Mouse (Mus musculus) kidney, postnatal 10 days (tissue): ENCODE results near the gene Arhgap9.
A peak's percentile ranks its signal among the peaks of the same experiment; 100 is the strongest.

Experiments
- DNase-seq: peaks from one replicate; pipeline ENCODE4 v3.0.0; 2021; ENCODE audit warnings: mixed read lengths

Arhgap9 gene

DNA sequence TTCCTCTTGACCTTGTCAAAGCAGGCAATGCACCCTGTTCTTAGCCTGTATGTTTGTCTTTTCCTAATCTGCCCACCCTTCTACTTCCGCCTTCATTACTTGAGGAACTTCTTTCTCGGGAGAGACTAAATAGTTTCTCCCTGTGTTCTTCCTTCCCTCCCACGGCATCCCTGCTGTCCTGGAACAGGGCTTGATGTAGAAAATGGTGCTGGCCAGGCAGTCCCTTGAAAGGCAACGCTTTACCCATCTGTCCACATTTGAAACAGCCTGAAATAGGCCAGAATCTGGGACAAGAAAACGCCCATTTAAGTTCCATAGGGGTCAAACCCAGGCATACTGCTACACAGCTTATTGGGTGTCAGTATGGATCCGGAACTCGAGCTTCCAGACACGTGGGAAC, 28.0 kb downstream of the Arhgap9 start:
- DNase-seq = no peak

DNA sequence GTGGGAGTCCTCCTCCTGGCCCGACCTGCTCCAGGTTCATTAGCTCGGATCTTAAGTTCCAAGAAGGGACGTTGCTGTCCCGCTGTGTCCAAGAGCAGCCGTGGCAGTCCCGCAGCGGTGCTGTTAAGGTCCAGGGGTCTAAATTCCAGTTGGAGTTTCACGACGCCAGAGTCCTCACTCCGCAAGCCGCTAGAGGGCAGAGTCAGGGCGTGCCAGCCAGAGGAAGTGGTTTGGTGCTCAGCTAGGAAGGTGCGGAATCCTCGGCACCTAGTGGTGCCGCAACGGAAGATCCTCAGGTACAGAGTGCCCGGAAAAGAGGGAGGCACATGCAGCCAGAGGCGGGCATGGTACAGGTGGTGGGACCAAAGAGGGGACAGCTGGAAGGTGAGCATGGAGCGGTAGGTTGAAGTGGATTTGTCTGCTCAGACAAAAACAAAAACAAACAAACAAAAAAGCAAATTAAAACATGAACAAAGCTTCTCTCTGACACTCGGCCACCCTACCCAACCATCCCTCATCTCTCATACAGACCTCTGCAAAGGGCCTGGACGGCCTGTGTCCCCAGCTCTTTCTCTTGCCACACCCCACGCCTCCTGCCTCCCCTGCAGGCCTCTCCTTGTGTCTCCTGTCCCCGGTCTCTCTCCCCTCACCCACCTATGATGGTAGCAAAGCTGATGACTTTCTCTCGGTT, 29.0 kb downstream of the Arhgap9 start:
- DNase-seq = peak; percentile 87

DNA sequence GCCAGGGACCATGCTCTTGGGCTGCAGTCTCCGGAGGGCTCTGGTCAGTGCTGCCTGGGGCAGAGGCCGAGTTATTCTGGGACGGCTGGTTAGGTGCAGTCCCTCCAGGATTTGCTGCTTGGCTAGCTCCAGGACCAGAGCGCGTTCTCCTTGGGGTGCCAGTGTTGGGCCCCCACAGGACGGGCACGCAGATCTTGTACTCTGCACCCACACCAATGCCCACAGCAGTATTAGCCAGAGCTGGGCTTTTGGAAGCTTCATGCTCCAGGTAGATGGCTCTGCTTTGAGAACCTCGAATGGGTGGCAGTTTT, 29.5 kb downstream of the Arhgap9 start:
- no peak for DNase-seq

DNA sequence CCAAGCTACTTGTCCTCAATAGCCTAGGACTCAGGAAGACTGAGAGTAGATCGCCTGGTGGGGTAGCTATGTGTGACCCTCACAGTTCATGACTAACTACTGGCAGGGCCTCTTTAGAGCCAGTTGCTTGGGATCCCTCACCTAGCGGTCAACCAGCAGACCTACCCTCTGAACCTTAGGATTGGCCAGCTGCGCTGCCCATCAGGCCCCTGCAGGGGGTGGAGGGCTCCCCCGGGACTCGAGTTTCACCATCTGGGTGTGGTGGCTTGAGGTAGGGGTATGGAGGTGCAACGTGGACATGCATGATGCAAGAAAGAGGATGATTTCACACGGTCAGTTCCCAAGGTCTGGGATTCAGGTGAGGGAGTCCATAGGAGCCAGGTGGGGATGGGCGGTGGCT, 30.0 kb downstream of the Arhgap9 start:
- peak; percentile 19 for DNase-seq

DNA sequence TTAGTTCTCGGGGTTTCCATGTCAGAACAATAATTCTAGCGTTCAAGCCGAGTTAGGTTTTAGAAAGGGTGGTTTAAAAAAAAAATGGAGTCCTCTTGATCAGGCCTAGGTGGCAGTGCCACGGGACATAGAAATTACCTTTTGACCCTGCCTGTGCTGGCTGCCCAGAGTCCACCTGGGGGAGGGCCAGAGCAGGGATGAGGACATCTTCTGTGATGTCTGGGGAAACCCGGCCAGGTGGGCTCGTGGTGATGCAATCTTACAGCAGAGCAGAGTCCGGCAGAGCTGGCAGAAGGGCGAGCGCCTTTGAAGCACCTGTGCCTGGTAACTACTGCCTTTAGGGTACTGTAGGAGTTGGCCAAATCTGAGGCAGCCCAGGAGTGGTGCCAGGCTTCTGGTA, 30.4 kb downstream of the Arhgap9 start:
- DNase-seq = peak; percentile 22

DNA sequence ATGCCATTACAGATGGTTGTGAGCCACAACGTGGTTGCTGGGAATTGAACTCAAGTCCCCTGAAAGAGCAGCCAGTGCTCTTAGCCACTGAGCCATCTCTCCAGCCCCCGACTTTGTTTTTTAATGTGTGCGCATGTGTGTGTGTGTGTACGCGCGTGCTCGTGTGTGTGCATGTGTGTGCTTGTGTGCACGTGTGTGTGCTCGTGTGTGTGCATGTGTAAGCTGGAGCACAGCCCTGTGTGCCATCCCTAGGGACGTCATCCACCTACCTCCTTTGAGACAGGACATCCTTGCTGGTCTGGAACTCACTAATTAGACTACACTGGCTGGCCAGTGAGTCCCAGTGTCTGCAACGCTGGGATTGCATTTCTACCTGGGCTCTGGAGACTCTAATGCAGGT, 31.0 kb downstream of the Arhgap9 start:
- no peak for DNase-seq

DNA sequence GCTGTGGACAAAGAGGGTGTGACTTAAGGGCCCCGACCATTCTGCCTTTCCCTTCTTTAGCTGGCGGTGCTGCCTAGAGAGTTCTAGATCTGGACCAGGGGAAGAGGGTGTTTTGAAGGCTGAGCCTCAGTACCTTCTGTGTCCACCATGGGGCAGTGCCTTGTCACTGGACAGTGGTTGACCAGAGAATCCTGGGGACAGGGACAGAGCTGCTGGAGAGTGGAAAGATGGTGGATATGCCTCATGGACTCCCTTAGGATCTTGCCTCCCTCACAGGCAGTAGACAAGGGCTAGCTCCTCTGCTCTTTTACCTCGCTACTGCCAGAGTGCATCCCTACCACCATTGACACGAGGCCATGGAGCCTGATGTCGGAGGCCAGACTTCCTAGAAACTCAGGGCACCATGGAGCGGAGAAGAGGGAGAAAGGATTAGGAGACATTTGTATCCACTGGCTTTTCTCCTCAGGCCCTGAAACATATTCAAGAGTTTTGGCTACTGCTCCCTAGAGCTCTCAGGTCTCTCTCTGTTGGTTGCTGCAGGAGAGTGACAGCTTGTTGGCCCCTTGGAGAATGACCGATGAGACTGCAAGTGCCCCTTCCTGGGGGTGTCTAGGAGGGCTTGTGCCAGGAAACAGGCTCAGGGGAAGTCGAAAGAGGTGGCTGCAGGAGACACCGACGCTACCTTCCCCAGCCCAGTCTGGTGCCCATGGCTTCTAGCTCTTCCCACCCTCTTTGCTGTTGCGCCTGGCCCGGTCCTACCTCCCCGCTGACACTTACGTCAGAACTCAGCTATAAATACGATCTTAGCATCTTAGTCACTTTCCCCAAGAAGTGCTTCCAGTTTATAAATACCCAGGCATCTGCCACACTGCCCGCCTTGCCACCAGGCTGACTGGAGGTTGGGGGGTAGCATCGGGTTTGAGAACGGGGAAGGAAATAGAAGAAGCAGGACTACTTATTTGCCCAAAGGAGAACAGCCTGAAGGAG, 32.4 kb downstream of the Arhgap9 start, which contains the start of gene Inhbe:
TSS of gene Inhbe (minus strand) at position 503 of the 987 bp plus-strand sequence.
- DNase-seq = peak; percentile 50

DNA sequence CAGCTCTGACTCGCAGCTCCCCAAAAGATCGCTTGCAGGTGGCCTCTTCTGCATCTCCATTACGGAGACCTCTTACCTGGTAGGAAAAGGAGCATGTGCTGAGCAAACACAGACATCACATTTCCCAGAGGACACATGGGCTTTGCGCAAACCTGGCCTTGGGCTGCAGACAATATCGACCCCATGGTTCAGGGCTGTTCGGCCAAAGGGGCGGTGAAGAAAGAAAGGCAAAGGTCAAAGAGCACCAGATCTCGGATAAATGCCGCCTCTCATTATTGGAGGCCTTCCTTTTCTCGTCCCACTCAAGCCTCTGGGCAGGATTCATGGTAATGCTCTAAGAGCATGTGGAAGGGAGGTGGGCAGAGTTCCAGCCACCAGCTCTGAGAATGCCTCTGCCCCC, 33.6 kb downstream of the Arhgap9 start:
- DNase-seq = no peak

DNA sequence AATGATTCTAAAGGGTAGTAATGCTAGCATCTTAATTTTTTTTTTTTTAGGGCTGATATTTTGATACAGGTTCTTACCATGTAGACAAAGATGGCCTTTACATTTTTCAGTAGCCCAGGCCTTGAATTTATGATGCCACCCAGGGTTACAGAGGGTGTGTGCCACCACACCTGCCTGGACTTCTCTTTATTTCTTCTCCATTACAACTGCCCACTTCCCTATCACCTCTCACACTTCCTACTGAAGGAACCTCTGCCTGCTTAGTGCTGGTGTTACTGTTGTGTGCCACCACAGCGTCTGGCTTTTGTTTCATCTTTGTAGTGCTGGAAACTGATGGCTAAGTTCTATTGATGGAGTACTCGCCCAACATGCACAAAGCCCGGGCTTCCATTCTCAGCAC, 39.0 kb downstream of the Arhgap9 start:
- DNase-seq = no peak

DNA sequence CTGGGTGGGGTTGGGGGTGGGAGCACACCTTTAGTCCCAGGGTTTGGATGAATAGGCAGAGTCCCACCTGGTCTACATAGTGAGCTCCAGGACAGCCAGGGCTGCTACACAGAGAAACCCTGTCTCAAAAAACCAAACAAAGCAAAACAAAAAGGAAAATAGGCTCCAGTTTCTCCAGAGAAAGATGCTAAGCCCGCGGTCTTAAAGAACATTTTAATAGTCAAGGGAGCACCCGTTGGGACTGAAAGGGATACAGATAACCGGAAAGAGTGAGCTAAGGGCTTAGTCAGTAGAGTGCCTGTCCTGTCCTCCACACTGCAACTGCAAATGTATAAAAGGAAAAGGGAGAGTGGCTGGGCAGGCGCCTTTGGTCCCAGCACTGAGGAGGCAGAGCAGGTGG, 45.4 kb downstream of the Arhgap9 start:
- DNase-seq = no peak

DNA sequence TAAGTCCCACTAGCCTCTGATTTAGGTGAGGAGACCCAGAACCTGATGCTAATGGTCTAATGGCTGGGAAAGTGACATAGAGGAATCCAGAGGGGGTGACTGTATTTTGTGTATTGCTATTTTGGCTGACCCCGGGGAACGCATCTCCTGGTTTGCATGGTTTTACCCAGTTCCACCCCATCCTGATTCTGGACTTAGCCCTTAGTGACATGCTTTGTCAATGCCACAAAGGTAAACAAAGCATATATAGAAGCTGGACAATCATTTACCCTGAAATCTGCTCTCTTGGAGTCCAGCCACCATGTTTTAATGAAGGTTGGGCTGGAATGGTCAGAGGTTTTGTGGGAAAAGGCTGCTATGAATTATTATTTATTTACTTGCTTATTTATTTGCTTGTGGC, 46.5 kb downstream of the Arhgap9 start:
- DNase-seq = no peak

DNA sequence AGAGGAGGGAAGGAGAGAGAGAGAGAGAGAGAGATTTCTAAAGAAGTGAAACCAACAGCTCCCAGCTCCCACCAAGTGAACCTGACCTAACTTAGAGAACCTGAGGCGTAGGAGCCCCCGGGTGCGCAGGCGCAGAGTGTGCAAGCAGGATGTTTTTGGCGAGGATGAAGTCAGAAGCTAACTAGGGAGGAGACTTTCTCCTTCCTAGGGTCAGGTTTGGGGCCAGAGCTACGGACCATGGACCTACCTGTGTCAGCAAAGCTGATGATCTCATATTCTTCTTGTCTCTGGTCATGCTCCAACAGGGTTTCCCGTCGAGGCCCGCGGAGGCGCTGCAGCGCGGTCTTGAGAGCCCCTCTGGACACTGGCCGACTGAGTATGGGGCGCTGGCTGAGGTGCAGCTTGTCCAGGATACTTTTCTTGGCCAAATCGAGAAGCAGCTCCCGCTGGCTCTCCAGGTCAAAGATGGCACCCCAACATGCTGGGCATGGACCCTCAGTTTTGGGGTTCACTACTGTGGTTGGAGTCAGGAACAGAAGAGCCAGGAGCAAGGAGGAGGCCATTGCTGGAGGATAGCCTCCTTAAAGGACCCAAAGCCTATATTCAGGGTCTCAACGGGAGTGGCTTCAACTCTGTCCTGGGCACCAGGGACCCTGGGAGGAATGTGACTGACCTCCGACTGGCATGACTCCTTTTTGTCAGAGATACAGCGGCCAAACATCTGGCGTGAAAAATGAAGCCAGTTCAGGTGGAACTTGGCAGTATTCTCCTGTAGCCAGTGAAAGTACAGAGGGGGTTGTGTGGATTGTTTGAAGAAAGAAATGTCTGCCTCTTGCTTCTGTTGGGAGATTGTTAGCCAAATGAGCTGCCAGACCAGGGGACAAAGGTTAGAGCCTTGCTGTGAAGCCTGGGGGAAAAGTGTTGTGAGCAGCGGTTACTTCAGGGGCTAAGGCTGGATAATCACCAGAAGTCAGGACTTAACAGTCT, 48.4 kb downstream of the Arhgap9 start, which contains the start of gene Inhbc:
TSS of gene Inhbc (minus strand) at position 598 of the 987 bp plus-strand sequence.
- DNase-seq = no peak

DNA sequence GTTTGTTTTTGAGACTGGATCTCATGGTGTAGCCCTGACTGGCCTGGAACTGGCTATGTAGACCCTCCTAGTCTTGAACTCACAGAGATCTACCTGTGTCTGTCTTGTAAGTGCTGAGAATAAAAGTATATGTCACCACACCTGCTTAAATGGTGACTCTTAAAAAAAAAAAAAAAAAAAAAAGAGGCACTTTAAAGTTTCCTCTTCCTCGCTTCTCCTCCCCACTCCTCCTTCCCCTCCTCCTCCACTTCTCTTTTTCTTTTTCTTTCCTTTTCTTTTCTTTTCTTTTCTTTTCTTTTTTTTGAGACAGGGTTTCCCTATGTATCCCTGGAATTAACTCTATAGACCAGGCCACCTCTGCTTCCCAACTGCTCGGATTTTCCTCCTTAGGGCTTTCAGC, 49.3 kb downstream of the Arhgap9 start:
- DNase-seq = no peak

DNA sequence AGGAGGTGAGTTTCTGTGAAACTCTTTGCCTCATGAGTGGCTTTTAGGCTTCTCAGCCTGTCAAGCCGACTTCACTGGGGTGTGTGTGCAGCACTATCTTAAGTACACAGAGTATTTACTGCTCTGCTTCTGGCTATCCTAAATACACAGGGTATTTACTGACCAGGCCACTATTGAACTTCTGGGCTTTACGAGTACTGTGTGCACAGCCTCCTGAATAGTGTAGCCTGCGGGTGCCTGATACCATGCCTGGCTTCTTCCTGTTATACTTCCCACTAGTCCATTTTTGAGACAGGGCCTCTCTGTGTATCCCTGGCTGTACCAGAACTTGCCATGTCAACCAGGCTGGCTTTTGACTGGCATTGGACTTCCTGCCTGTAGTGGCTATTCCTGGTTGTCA, 55.9 kb downstream of the Arhgap9 start:
- no peak for DNase-seq
